Mouse (Mus musculus) gastrocnemius, adult 18-20 months (tissue): Measurements from ENCODE around the gene Ifrd1. TPM values are rescaled to one million over a fixed set of nuclear protein-coding genes. Genes with fewer than 3 reads are reported as not detected.
"Not testable (repeated sequence)": the region's sequence is repeated elsewhere in the genome, so short reads cannot be mapped to it uniquely, and the experiment has no call there.

ENCODE experiments used
- DNase-seq: peaks from one replicate; pipeline ENCODE4 v3.0.0; 2021; ENCODE audit warnings: low spot score
- microRNA-seq: library from miRNA; unstranded; fragments of <30 nt; microRNA quantifications from one replicate; pipeline ENCODE4 v1.2.0, GENCODE M21; 2021
- total RNA-seq, 2 experiments: library from RNA; stranded (reverse); gene quantifications; 2 replicates each; pipeline ENCODE4 v1.2.3; 2021

Ifrd1 gene
- total RNA-seq, 2 experiments from 2014 or later, result 79.2 to 225 TPM

DNA sequence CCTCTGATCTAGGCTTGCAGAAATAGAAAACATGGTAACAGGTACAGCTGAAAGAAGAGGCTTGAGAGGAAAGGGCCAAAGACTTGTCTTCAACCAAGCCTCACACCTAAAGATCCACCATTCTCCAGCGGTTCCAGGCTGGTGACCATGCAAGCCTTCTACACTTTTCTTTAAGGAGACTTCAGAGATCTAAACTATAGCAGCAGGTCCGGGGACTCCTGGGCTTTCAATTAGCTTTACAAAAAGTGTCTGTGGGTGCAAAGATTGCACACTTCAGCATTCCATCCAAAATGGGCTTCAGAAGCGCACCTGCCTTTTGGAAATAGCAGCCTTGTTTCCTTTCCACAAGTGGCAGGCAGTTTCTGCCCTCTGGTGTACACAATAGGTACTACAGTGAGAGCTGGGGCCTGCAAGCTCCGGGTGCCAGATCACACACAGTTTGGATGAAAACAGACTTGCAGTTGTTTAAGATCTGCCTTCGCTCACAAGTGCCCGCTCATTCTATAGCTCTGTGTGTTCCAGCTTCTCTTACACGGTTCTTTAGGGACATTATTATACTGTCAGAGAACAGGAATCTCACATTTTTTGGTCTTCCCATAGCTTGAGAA lies 48.4 kb downstream of the Ifrd1 start:
- DNase-seq, result peak; percentile 83

DNA sequence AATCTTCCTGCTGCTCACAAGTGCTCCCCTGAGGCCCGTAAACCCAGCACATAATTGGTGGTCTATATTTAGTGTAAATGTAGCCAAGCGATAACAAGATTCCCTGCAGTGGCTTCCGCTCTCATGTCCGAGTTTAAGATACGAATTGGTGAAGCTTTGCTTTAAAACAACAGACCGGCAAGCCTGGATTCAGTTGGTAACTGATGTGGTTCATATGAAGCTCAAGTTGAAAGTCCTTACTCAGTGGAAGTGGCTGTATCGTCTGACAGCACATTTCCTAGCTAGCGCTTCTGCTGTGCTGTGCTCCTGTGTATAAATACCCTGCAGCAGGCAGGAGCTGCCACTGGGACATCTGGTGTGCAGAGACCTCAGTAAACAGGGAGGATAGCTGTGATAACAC lies 49.0 kb downstream of the Ifrd1 start, which contains the start of gene Lsmem1:
TSS of gene Lsmem1 (minus strand) at position 189 of the 400 bp plus-strand sequence.
- DNase-seq, result peak; percentile 56

DNA sequence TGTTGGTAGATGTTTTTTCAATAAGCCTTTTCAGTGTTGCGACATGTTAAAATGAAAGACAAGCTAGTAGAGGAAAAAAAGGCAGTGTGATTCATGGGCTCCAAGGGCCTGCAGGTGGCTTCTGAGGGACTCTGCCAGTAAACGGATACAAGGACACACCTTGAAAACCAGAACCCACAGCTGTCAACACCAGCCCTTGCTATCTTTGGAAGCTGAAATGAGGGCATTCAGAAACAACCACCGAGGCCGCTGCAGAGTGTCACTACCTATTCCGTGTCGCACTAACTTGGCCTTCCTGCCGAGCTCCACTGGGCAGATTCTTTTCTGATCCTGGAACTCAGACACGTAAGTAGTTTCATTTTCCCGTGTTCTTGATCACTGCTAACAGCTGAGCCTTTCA lies 49.9 kb downstream of the Ifrd1 start:
- peak; percentile 72 for DNase-seq

DNA sequence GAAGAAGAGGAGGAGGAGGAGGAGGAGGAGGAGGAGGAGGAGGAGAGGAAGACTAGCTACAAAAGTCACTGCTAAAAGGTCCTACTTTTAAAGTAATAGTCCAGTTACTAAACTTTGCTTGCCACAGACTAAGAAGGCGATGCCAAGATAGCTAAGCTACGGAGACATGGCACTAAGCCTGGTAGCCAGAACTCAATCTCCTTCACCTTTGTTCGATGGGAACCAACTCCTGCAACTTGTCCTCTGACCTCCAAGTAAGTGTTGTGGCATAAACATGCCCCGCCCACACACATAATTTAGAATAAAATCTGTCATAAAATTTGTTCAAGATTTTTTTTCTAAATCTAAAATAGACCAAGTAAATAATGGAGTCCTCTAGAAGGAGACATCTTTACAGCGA lies 50.3 kb downstream of the Ifrd1 start:
- DNase-seq, result peak; percentile 44

DNA sequence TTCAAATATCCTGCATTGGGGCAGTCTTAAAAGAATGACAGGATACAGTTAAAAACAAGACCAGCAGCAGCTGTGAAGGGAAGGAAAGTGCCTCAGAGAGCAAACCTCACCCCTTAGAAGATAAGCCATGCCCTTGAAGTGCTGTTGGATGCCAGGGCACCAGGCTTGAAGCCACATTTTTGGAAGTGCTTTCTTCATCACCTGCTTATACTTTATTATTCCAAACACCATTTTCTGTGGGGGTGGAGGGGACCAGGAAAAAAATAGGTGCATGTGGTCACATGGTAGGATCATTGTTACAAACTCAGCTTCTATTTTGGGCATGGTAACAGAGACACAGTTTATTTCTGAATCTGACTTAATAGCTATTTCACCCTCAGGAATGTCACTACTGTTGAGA lies 50.8 kb downstream of the Ifrd1 start:
- no peak for DNase-seq

DNA sequence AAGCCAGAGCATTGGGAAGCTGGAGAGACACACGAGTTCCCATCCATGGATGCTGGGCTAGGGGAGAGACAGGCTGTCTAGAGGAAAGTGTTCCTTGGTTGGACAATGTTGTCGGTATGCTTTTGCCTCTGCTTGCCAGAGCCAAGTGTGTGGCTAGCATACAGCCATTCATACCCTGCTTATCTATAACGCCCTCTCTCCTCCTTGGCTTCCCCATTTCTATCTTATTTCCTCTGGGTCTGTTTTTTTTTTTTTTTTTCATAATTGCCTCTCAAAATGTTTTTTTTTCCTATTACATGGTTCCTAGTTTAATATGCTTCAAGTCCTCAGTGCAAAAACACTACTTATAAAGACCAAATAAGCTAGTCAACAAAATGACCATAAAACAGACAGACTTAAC lies 62.8 kb downstream of the Ifrd1 start:
- DNase-seq, result no peak

DNA sequence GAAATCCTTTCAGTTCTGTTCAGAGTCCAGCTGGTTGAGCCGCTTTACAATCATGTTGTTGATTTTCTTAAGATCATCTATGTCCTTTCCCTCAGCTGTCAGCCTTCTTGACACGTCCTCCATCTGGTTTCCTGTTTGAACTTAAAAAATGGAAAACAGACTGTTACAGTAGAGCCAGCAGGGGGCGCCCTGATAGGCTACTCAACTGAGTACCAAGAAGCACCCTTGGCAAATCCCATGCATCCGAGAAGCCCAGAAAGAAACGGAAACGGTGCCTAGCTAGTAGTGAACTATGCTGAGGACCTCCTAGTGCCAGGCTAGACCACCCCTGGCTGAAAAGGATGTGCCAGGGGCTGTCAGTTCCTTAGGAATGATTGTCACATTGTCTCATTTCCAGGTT lies 71.2 kb downstream of the Ifrd1 start:
- DNase-seq, result peak; percentile 35

DNA sequence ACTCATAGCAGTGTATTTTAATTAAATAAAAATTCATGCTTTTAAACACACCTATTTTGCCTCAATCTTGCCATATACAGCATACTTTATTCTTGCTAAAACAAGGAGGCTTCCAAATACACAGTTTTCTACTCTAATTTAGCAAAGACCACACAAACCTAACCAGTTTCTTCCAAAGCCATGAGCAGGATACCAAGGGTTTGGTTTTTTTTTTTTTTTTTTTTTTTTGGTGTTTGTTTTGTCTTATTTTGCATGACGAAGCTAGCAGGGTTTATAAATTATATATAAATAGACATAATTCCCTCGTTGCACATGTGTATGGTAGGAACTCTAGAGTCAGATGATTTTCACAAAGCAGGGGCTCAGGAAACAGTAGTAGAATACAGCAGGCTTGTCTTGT lies 72.1 kb downstream of the Ifrd1 start:
- DNase-seq, result no peak

DNA sequence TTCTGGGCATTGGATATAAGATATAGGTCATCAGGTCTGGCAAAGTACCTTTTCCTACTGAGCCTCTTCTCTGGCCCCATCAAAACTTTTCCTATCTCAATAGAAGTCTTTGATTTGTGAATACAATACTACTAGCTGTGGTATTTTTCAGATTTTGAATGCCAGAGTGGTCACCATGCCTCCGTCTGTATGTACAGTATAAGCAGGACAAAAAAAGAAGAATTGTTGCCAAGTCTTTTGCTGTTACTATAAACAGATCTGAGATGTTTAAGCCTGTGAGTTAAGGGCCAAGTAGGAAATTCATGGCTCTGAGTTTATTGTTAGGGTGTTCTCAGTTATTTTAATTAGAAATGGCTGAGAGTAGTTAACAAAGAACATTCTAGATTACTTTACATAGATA lies 73.1 kb downstream of the Ifrd1 start:
- DNase-seq, result not testable (repeated sequence)

DNA sequence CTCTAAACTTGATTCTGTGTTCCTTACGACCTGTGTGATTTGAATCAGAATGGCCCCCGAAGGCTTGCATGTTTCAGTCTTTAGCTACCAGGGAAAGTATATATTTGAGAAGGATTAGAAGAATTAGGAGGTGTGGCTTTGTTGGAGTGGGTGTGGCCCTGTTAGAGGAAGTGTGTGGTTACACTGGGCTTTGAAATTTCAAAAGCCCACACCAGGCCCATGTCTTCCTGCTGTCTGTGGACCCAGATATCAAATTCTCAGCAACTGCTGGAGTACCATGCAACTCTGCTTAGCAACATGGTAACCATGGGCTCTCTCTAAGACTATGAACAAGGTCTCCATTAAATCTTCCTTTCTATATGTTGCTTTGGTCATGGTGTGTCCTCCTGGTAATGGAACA lies 76.7 kb downstream of the Ifrd1 start:
- DNase-seq, result no peak

DNA sequence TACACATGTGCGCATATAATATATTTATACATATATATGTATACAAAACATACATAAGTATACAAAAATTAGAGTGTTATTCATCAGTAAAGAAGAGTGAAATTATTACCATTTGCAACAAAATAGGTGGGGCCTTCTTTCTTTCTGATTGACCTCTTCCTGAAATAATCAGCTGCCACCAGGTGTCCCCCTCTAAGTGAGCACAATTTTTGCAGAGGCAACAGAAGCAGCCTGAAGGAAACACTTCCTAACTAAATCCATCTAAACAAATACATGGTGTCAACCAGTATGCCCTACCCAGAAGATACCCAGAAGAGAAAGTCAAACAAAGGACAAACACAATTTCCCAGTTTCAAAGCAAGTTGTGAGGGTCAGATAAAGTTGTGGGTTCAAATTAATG lies 78.6 kb downstream of the Ifrd1 start:
- no peak for DNase-seq

DNA sequence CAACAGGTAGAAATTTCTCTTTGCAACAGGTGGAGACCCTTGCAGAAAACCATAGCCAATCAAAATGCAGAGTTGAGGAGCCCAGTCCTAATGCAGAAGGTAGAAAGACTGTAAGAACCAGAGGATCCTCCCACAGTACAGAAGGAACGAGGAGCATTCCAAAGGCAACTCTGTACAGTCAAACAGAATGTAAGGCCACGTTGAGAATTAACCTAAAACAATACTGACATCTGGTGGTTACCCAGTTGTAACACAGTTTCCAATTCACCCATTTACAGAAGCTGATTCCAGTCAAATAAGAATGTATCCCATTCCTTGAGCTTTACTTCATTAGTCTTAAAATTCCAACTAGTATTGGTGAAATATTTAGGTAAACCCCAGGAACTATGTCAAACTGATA lies 83.7 kb downstream of the Ifrd1 start:
- DNase-seq, result peak; percentile 22

DNA sequence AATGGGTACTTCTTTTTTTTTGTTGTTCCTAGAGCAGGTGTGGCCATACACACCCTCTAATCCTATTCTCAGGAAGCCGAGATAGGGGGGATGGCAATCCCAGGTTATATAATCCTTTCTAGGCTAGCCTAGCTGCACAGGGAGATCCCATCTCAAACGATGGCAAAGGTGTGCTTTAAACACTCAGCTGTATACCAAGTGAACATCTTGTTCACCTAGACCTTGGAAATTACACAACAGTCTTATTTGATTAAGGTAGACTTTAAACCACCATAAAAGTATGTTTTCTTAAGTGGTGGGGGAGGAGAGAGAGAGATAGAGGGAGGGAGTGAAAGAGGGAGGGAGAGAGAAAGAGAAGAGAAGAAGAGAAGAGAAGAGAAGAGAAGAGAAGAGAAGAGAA lies 87.5 kb downstream of the Ifrd1 start:
- DNase-seq, result no peak

DNA sequence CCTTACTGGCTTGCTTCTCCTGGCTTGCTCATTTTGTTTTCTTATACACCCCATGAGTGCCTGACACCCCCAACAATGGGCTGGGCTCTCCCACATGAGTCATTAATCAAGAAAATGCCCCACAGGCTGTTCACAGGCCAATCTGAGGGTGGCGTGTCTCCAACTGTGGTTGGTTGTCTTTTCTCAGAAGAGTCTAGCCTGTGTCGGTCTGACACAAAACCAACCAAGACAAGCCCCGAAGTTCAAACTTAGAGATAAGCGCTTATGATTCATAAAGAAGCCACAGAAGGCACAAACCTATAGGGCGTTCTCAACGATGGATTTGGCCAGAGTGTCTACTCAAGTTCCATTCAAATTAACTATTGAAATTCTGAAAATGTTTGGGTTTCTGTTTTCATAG lies 94.1 kb downstream of the Ifrd1 start:
- no peak for DNase-seq

DNA sequence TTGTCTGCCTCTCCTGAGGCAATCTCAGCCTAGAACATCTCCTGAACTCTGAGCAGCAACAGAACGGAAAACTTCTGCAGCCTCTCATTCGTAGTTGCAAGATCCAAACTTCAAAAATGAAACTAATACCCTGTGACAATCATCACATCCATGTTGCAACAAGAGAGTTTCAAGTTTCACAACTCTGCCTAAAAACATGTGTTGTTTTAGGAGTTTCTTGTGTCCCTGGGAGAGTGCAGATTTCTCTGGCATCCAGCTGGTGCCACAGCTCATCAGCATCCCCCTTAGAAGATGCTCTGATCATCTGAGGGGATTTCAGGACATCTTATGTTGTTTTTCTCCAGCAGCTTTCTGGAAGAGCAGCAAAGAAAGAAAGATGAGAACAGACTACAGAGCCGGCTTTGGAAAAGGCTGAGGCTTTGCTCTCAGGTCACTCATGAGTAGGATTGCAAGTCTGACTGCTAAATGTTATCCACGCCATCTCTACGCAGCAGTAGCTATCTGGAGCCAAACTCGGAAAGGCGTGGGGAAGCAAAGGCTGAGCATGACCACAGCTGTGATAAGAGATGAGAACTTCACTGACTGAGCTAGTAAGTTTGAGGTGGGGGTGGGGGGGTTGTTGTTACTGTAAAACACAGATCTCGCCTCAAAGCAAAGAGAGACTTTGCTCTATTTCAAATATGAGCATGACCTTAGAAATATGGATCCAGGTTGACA lies 95.8 kb downstream of the Ifrd1 start:
- DNase-seq, result peak; percentile 7

Small RNA genes lying within 50 kb of the gene (microRNA-seq; reads per million reads assigned to microRNA genes)
- 9.2 reads per million, percentile 22 among the genes with 10 or more reads in this experiment for gene Mir1938

Other genes starting within 250 kb of the Ifrd1 start
- 10 to 100 TPM; 21.9 to 23.0 TPM for gene Arl4a, start 210.5 kb downstream of the Ifrd1 start, total RNA-seq
- 1 to 10 TPM; 1.4 to 1.6 TPM for gene Scin, start 114.3 kb downstream of the Ifrd1 start, total RNA-seq
- gene Lsmem1, start 49.0 kb downstream of the Ifrd1 start, total RNA-seq, result 10 to 100 TPM; 60.6 to 68.5 TPM
- 1 to 10 TPM; 8.0 to 9.1 TPM for gene Zfp277, start 197.4 kb upstream of the Ifrd1 start, total RNA-seq
- 10 to 100 TPM in 1 of 2 experiments, 1 to 10 TPM in 1; 8.2 to 10.1 TPM for gene Dock4, start 197.4 kb upstream of the Ifrd1 start, total RNA-seq